Mouse (Mus musculus) erythroblast, embryonic 14.5 days (primary cell): ENCODE measurements around the gene Olfr1370.

Source experiments
- GATA1 ChIP-seq: IDR thresholded peaks from 2 replicates; pipeline ENCODE4 v1.6.1; 2012; ENCODE audit warnings: low read length, inconsistent platforms, mixed read lengths
- TAL1 ChIP-seq: IDR thresholded peaks from 3 replicates; pipeline ENCODE4 v1.6.1; 2012; ENCODE audit warnings: low read length, inconsistent platforms, mixed read lengths

- no peak for TF ChIP-seq GATA1
- TF ChIP-seq TAL1 = no peak
These were observed 38.8 kb downstream of the Olfr1370 start for GRCm38 (mm10) chr13:21035981-21036380.
